Mouse (Mus musculus): ENCODE results near the gene Serpine1.
A peak's percentile ranks its signal among the peaks of the same experiment; 100 is the strongest.

Gene Serpine1

GRCm38 (mm10) chr5:137096037-137096436 lies 24.0 kb upstream of the Serpine1 start:
- no peak for DNase-seq (ENCODE audit: low spot score in 2 of 2)

GRCm38 (mm10) chr5:137095135-137095534 lies 23.1 kb upstream of the Serpine1 start:
- DNase-seq (ENCODE audit: low spot score in 2 of 2) = peak in 1 of 2 experiments; percentile 55

- DNase-seq (ENCODE audit: low spot score in 2 of 2) = no peak
Observed at GRCm38 (mm10) chr5:137093720-137094119, 21.7 kb upstream of the Serpine1 start.

- no peak for DNase-seq (ENCODE audit: low spot score in 2 of 2)
Observed at GRCm38 (mm10) chr5:137091560-137091959, 19.5 kb upstream of the Serpine1 start.

GRCm38 (mm10) chr5:137090870-137091269 lies 18.8 kb upstream of the Serpine1 start:
- no peak for DNase-seq (ENCODE audit: low spot score in 2 of 2)

GRCm38 (mm10) chr5:137087410-137087809 lies 15.3 kb upstream of the Serpine1 start:
- no peak for DNase-seq (ENCODE audit: low spot score in 2 of 2)

- DNase-seq (ENCODE audit: low spot score in 2 of 2) = no peak
Observed at GRCm38 (mm10) chr5:137085731-137086130, 13.7 kb upstream of the Serpine1 start.

GRCm38 (mm10) chr5:137085021-137085420 lies 13.0 kb upstream of the Serpine1 start:
- DNase-seq (ENCODE audit: low spot score in 2 of 2) = peak in 1 of 2 experiments; percentile 61

- no peak for DNase-seq (ENCODE audit: low spot score in 2 of 2)
Observed at GRCm38 (mm10) chr5:137083051-137083450, 11.0 kb upstream of the Serpine1 start.

- DNase-seq (ENCODE audit: low spot score in 2 of 2) = no peak
Observed at GRCm38 (mm10) chr5:137079849-137080248, 7.8 kb upstream of the Serpine1 start.

GRCm38 (mm10) chr5:137078616-137079015 lies 6.5 kb upstream of the Serpine1 start:
- DNase-seq (ENCODE audit: low spot score in 2 of 2) = no peak

GRCm38 (mm10) chr5:137078041-137078440 lies 6.0 kb upstream of the Serpine1 start:
- DNase-seq (ENCODE audit: low spot score in 2 of 2) = no peak

GRCm38 (mm10) chr5:137077187-137077586 lies 5.1 kb upstream of the Serpine1 start:
- DNase-seq (ENCODE audit: low spot score in 2 of 2) = no peak

- peak in 1 of 2 experiments; percentile 25 for DNase-seq (ENCODE audit: low spot score in 2 of 2)
Observed at GRCm38 (mm10) chr5:137076191-137076930, 4.3 kb upstream of the Serpine1 start.

- no peak for DNase-seq (ENCODE audit: low spot score in 2 of 2)
Observed at GRCm38 (mm10) chr5:137075726-137076125, 3.7 kb upstream of the Serpine1 start.

- no peak for DNase-seq (ENCODE audit: low spot score in 2 of 2)
Observed at GRCm38 (mm10) chr5:137074191-137074651, 2.2 kb upstream of the Serpine1 start.

- no peak for DNase-seq (ENCODE audit: low spot score in 2 of 2)
Observed at GRCm38 (mm10) chr5:137073141-137073540, 1.1 kb upstream of the Serpine1 start.

GRCm38 (mm10) chr5:137070881-137071605 lies 1.0 kb downstream of the Serpine1 start:
- DNase-seq (ENCODE audit: low spot score in 2 of 2) = no peak

GRCm38 (mm10) chr5:137068711-137069110 lies 3.4 kb downstream of the Serpine1 start:
- DNase-seq (ENCODE audit: low spot score in 2 of 2) = no peak

GRCm38 (mm10) chr5:137065923-137066322 lies 6.1 kb downstream of the Serpine1 start:
- DNase-seq (ENCODE audit: low spot score in 2 of 2) = no peak

- no peak for DNase-seq (ENCODE audit: low spot score in 2 of 2)
Observed at GRCm38 (mm10) chr5:137065454-137065853, 6.6 kb downstream of the Serpine1 start.

- DNase-seq (ENCODE audit: low spot score in 2 of 2) = no peak
Observed at GRCm38 (mm10) chr5:137062601-137063000, 9.5 kb downstream of the Serpine1 start.

Data from spleen, postnatal 4 days (tissue).